Comparison of ENCODE assay signal across 10 mouse cellular contexts in genomic region chr7:58801791-58802190, GRCm38 (mm10).
"Had no signal": no experiment of that assay in that cellular context is flagged by ENCODE, and none has a peak within 500 bp of the region (broad histone marks: within the 10 kb centered on the region; RNA-seq: fewer than 3 reads in every experiment).

No protein-coding gene starts in this region.

- H3K27ac ChIP-seq: limb, embryonic 15.5 days; liver, embryonic 12.5 days; midbrain, embryonic 10.5 days; neural tube, embryonic 12.5 days; stomach, postnatal 0 days had no signal

- H3K36me3 ChIP-seq: midbrain, embryonic 10.5 days; neural tube, embryonic 12.5 days had no signal

- DNase-seq: kidney, adult 8-10 months; kidney, postnatal 25 days; layer of hippocampus, adult 9-11 months; layer of hippocampus, postnatal 36 days; midbrain, embryonic 14.5 days had no signal

- H3K9ac ChIP-seq: limb, embryonic 15.5 days; liver, embryonic 12.5 days; neural tube, embryonic 12.5 days had no signal

- H3K4me1 ChIP-seq: liver, embryonic 12.5 days; midbrain, embryonic 10.5 days; neural tube, embryonic 12.5 days had no signal

- H3K4me3 ChIP-seq: limb, embryonic 15.5 days; liver, embryonic 12.5 days; midbrain, embryonic 10.5 days; neural tube, embryonic 12.5 days had no signal

- H3K27me3 ChIP-seq: limb, embryonic 15.5 days; liver, embryonic 12.5 days; neural tube, embryonic 12.5 days had no signal

- H3K9me3 ChIP-seq: limb, embryonic 15.5 days; liver, embryonic 12.5 days; midbrain, embryonic 10.5 days; neural tube, embryonic 12.5 days had no signal

- H3K4me2 ChIP-seq: limb, embryonic 15.5 days; liver, embryonic 12.5 days; neural tube, embryonic 12.5 days had no signal

- ATAC-seq: liver, embryonic 12.5 days had no signal
